In the genomic region with DNA sequence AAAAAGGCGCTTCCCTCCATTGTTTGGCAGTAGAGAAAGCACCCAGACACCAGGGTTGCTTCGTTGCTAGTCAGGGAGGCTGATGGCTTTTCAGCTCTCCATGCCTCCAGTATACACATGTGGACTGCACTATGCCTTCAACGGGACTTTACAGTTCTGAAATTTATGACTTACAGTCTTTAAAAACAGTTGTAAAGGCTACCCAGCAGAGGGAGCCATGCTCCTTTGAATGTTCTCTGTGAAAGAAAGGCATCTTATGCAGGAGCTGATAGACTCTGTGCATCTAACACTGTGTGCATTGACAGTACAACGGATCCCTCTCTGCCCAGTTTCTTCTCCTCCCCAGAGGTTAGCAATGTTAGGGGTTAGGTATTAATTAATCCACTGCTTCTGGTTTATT, we compare ENCODE assay signal across 8 mouse cellular contexts. TPM values are rescaled to one million over a fixed set of nuclear protein-coding genes. Genes with fewer than 3 reads are reported as not detected.
DNase-seq lines count a peak whose midpoint lies in the region; ATAC-seq lines count a peak whose summit lies in the region.

No protein-coding gene starts in this region.

- no peaks in the 10 kb centered on the region for H3K36me3 ChIP-seq in forebrain, embryonic 15.5 days

- H3K9ac ChIP-seq in forebrain, embryonic 15.5 days (replicated peaks), result no peak overlapping the region

- peak; percentile 36 for DNase-seq in gastrocnemius, postnatal 10 days
- no peak for DNase-seq in gastrocnemius, adult 18-20 months (ENCODE audit: low spot score)
- peak; percentile 86 for DNase-seq in 416B (ENCODE audit: low read depth)
- DNase-seq in adipocyte (ENCODE audit: low spot score), result peak; percentile 75
- DNase-seq in kidney, postnatal 36 days, result peak; percentile 32 to 56
- DNase-seq in mesoderm, embryonic 11.5 days (ENCODE audit: low read depth, low spot score), result peak; percentile 76
- DNase-seq in thymus, postnatal 0 days (ENCODE audit: low spot score), result peak; percentile 55

- ATAC-seq in forebrain, embryonic 15.5 days (replicated peaks), result peak; percentile 78

- no peaks in the 10 kb centered on the region for H3K9me3 ChIP-seq in forebrain, embryonic 15.5 days

- H3K4me1 ChIP-seq in forebrain, embryonic 15.5 days, result peaks cover 5% of the 10 kb centered on the region; the same call in 1 of the 2 replicates

- H3K4me3 ChIP-seq in forebrain, embryonic 15.5 days, result no peak overlapping the region

- WGBS in forebrain, embryonic 15.5 days, result 54% methylated on average over 4 of the region's 4 CpGs

- no peak overlapping the region for H3K27ac ChIP-seq in forebrain, embryonic 15.5 days (replicated peaks)

- H3K27me3 ChIP-seq in forebrain, embryonic 15.5 days, result no peaks in the 10 kb centered on the region

- H3K4me2 ChIP-seq in forebrain, embryonic 15.5 days (replicated peaks), result no peak overlapping the region

RNA-seq across cellular contexts. Expression of a gene that starts 30.9 kb away (rescaled TPM):
- 1 to 10 TPM; 1.6 to 3.0 TPM for total RNA-seq in gastrocnemius, postnatal 10 days (2021)
- total RNA-seq in gastrocnemius, adult 18-20 months (2021), result not detected
- polyA plus RNA-seq in forebrain, embryonic 15.5 days (2015; fragmentation: Nextera tagmentation; extraction: Ambion mirVana), result 7.8 and 8.0 TPM in 2 replicates
- 11.9 and 14.3 TPM in 2 replicates for polyA plus RNA-seq in thymus, postnatal 0 days (2015; fragmentation: Nextera tagmentation; extraction: Ambion mirVana)
